Mouse (Mus musculus) erythroblast, embryonic 14.5 days (primary cell): ENCODE measurements around the gene Tnnt2.

Experiments
- GATA1 ChIP-seq: IDR thresholded peaks from 2 replicates; pipeline ENCODE4 v1.6.1; 2012; ENCODE audit warnings: low read length, inconsistent platforms, mixed read lengths
- TAL1 ChIP-seq: IDR thresholded peaks from 3 replicates; pipeline ENCODE4 v1.6.1; 2012; ENCODE audit warnings: low read length, inconsistent platforms, mixed read lengths

- no peak for TF ChIP-seq TAL1
- no peak for TF ChIP-seq GATA1
Observed at GRCm38 (mm10) chr1:135865518-135866194, 29.5 kb downstream of the Tnnt2 start.
